Mouse (Mus musculus) embryonic stem cell, embryonic (primary cell): ENCODE measurements at regions not wholly inside any gene's neighbourhood (a gene's known extent, or its start where the extent isn't known, plus 50 kb on each side); places are given as distances from the start of the nearest gene placed in this dataset.

Source experiments
- CTCF ChIA-PET, 4 experiments: fragments of 300-600 bp in 2 of 4; fragments of 350-600 bp in 2 of 4; sonication (Branson Sonifier 250); formaldehyde crosslinking; loops; one replicate each; lab custom pipeline; 2022; ENCODE audit warnings: inconsistent platforms in 2 of 4; lab: Charles Lee
- POLR2A ChIA-PET, 4 experiments: fragments of 300-600 bp in 2 of 4; fragments of 350-600 bp in 2 of 4; sonication (Branson Sonifier 250); formaldehyde crosslinking; loops; one replicate each; lab custom pipeline; 2022; ENCODE audit warnings: antibody characterized with exemption in 4 of 4, inconsistent platforms in 1 of 4; lab: Charles Lee

DNA sequence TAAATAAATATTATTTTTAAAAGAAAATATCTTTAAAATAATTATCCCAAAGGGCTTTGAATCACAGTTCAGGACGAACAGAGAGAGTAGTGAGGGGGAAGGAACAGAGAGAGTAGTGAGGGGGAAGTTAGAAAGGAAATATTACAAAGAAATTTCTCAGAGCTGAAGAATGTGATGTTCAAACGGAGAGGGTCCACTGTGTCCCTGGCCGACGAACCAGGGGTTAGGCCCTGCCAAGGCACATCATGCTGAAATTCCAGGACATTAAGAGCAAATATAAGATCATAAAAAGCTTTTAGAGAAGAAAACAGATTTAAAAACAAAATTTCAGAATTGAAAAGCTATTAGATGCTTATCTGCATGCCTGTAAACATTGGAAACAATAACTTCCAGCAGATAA, 61.6 kb downstream of the Skor1 start:
- ChIA-PET POLR2A (no interaction called here), CTCF (interaction anchor here in 2 of 4 experiments (0.6 to 1.2 kb wide), 2 partner anchors 19 to 343 kb away, joined by 4 to 7 read pairs; no protein-coding TSS in a partner anchor)

DNA sequence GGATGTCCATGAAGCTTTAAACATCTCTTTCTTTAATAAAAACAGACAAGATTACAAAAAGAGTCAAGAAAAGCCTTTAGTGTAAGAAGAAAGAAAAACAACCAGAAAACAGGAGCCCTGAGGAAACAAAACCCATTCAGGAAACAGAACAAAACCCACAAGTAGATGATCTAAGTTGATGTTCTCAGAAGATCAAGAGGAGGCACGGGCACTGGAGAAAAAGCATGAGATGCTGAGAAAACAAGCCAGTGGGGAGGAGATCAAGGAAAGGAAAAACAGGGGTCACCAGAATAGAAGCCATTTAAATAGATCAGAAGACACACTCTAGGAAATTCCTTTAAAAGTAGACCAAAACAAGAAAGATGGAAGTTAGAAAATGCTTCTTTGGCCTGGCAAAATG, 62.1 kb downstream of the Skor1 start:
- ChIA-PET POLR2A (no interaction called here), CTCF (interaction anchor here in 1 of 4 experiments (1.2 kb wide), 1 partner anchor 19 kb away, joined by 4 read pairs; no protein-coding TSS in a partner anchor)

DNA sequence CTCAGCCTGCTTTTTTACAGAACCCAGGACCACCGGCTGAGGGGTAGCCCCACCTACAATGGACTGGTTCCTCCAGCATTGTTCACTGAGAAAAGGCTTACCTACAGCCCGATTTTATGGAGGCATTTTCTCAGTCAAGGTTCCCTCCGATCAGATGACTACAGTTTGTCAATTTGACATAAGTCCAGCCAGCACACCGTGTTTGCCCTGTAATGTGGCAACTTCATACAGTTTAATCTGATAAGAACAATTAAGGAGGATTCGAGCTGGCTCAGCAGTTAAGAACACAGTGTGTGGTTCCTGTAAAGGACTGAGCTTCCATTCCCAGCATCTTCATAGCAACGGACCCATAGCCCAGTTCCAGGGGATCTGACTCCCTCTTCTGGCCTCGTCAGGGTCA, 65.9 kb downstream of the Skor1 start:
- ChIA-PET CTCF (interaction anchor here in 2 of 4 experiments (0.8 to 0.9 kb wide), 2 partner anchors 9 to 41 kb away, joined by 3 read pairs; no protein-coding TSS in a partner anchor), POLR2A (no interaction called here)

DNA sequence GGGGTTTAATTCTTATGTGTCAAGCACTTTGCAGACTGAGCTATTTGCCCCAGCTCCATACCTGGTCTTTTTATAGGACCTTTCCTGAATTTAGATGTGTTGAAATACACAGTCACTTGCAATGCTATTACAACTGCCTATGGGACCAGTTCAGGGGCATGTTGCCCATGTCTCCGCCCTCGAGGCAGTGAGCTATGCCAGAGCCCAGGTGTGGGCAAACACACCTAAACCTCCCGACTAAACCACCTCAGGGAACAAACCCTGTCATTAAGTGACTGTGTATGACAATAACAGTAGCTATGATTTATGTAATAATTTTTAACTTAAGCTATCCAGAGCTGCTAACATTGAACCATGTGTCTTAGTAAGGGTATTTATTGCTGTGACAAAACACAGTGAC, 66.5 kb downstream of the Skor1 start:
- POLR2A ChIA-PET = interaction anchor here in 2 of 4 experiments (0.6 to 1.3 kb wide), 2 partner anchors 10 to 796 kb away, joined by 3 to 4 read pairs; no protein-coding TSS in a partner anchor

DNA sequence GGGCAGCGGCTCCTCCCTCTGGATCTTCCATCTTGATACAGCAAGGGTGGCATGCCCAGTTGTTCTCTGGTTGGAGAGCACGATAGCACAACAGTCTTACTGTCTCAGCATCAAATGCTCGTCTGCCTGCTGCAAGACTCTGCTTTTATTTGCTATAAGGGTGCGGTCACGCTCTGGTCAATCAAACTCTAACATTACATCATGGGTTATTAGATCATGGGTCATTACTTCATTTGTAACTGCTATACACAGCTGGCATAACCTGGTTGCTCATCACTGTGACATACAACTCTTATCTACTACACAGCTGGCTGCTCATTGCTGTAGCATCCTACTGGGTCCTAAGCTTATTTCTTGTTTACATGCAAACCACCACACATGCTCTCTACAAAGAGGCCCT, 68.4 kb downstream of the Skor1 start:
- ChIA-PET POLR2A (no interaction called here), CTCF (interaction anchor here in 1 of 4 experiments (0.5 kb wide), 1 partner anchor 801 kb away, joined by 3 read pairs; no protein-coding TSS in a partner anchor)

More for the DNA sequence above, 66.5 kb downstream of the Skor1 start:
- CTCF ChIA-PET = interaction anchor here in 2 of 4 experiments (0.8 to 0.9 kb wide), 2 partner anchors 10 to 42 kb away, joined by 3 read pairs; no protein-coding TSS in a partner anchor

DNA sequence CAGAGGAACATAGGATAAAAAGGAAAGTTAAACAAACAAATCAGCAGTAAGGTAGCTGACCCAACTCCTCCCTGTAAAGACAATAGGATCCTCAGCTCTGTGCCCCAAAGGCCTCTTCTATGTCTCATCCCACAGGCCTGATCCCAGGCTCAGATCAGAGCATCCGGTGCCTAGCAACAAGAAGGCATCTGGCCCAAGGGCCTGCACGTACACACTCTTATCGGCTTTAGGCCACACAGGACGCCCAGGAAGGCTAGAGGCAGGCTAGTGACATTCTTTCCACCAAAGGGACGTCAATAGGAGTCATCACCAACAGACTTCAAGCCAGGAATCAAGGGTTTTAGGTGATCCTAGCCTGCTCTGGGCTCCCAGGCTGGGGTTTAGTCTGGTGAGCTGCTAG, 73.5 kb downstream of the Skor1 start:
- POLR2A ChIA-PET = interaction anchor here in 2 of 4 experiments (0.6 to 2.1 kb wide), 4 partner anchors 10 to 94 kb away, joined by 3 to 5 read pairs (median 4); no protein-coding TSS in a partner anchor
- CTCF ChIA-PET = interaction anchor here in 3 of 4 experiments (0.5 to 2.4 kb wide), 6 partner anchors 49 to 800 kb away, joined by 3 to 8 read pairs (median 4); partner anchors contain the start of gene Cln6 (in 1 of the 3)

DNA sequence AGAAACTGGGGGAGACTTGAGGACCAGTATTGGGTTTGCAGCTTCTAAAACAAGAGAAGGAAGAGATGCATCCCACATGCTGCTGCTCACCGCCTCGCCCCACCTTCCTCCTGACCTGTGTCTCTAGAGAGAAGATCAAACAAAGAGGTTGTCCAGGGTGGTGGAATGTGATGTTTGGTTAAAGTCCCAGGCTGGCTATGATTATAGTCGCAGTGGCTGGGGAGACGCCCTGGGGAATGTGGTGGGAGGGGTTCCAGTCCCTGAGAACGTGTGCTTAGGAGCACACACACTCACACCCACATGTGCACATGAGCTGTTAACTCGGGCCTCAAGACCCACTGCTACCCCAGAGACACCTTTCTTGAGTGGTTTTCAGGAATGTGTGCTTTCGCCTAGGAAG, 74.0 kb downstream of the Skor1 start:
- ChIA-PET CTCF (interaction anchor here in 3 of 4 experiments (1.2 to 2.4 kb wide), 4 partner anchors 49 to 800 kb away, joined by 3 to 8 read pairs (median 4); no protein-coding TSS in a partner anchor), POLR2A (interaction anchor here in 2 of 4 experiments (0.5 to 2.1 kb wide), 5 partner anchors 9 to 174 kb away, joined by 3 to 5 read pairs (median 4); no protein-coding TSS in a partner anchor)

DNA sequence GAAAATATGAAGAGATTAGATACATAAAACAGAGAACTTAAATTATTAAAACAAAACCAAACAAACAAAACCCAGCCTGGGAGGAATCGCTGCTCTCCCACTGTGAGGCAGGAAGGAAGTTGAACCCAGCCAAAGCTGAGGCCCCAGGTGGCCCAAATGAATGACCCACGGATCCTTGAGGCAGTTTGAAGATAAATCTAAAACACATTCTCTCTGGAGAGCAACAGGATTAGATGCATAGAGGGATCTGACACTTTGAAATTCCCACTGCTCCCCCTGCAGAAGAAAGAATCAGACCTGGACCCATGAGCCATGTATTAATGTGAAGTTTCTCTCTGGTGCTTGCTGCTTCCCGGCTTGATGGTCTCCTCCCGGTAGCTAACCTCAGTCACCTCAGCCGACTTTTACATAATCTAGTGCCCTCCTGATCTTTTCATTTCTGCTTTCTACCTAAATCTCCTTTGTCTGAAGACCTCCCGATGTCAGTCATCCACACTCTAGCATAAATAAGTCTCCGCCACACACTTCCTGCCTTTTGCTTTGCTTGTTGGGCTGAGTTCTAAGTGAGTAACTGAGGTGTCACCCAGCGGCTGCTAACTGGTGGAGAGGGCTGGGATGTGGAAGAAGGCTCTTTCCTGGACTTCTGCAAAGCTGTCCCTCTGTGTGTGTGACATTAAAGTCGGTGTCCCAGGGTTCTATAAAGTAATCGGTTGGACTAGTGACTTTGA, 74.6 kb downstream of the Skor1 start:
- POLR2A ChIA-PET = interaction anchor here in 2 of 4 experiments (0.5 to 1.6 kb wide), 2 partner anchors 93 to 174 kb away, joined by 3 to 4 read pairs; no protein-coding TSS in a partner anchor
- CTCF ChIA-PET = interaction anchor here in 3 of 4 experiments (1.3 to 2.4 kb wide), 3 partner anchors 50 kb away, joined by 3 to 8 read pairs (median 4); no protein-coding TSS in a partner anchor

DNA sequence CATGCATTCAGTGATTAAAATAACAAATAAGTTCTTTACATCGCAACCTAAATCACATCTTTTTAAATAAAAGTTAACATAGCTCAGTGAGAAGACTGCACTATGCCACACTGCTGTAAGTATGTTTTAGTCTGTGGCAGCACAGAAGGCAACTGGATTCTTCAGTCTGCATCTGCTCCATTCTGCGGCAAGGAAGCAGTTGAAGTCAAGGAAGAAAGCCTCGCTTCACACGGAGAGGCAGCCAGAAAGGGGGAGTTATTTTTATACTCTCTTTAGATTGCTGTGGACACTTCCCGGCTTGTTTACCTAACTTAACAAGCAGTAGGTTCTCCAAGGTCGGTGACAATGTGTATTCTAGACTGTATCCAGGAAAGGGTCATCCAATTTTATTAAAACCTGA, 77.7 kb downstream of the Skor1 start:
- POLR2A ChIA-PET = interaction anchor here in 1 of 4 experiments (1.5 kb wide), 1 partner anchor 38 kb away, joined by 3 read pairs; no protein-coding TSS in a partner anchor

DNA sequence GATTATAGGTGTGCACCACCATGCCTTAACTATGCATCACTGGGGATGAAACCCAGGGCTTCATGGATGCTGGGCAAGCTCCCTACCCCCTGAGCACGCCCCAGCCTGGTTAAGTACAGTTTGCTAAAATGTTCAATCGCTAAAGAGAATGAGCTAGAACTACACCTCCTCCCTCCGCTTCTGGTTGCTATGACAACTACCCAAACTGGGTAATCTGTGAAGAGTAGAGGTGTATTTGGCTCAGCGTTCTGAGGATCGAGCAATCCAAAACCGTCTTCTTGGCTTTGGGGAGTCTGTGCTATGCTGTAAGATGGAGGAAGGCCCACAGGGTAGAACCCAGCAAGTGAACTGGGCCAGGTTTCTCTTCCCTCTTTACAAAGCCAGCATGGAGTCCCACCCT, 78.8 kb downstream of the Skor1 start:
- POLR2A ChIA-PET = interaction anchor here in 2 of 4 experiments (0.6 to 1.8 kb wide), 4 partner anchors 10 to 308 kb away, joined by 3 to 4 read pairs (median 3); partner anchors contain the start of gene Map2k5 (in 1 of the 2)

More for the DNA sequence above, 77.7 kb downstream of the Skor1 start:
- CTCF ChIA-PET = interaction anchor here in 1 of 4 experiments (0.9 kb wide), 1 partner anchor 53 kb away, joined by 3 read pairs; no protein-coding TSS in a partner anchor

DNA sequence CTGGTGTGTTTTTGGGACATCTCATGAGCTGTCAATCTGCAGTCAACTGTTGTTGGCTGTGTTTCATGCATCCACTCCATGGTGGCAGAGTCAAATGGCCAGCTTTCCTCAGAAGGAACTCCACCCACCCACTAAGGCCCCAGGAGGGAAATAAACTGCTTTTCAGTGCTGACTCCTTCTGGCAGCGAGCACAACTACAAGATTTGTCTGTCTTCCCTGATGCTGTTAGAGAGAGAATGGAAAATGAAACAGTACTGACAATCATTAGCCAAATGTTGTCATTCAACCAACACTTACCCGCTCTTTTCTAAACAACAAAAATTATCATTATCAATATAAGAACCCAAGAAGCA, 79.3 kb upstream of the Pias1 start:
- CTCF ChIA-PET = interaction anchor here in 3 of 4 experiments (0.6 to 1.1 kb wide), 4 partner anchors 30 to 386 kb away, joined by 3 to 5 read pairs (median 3); no protein-coding TSS in a partner anchor
- POLR2A ChIA-PET = interaction anchor here in 2 of 4 experiments (0.6 to 1.5 kb wide), 3 partner anchors 10 to 86 kb away, joined by 4 to 7 read pairs (median 4); no protein-coding TSS in a partner anchor

More for the DNA sequence above, 78.8 kb downstream of the Skor1 start:
- CTCF ChIA-PET = interaction anchor here in 1 of 4 experiments (1.0 kb wide), 1 partner anchor 58 kb away, joined by 3 read pairs; no protein-coding TSS in a partner anchor

DNA sequence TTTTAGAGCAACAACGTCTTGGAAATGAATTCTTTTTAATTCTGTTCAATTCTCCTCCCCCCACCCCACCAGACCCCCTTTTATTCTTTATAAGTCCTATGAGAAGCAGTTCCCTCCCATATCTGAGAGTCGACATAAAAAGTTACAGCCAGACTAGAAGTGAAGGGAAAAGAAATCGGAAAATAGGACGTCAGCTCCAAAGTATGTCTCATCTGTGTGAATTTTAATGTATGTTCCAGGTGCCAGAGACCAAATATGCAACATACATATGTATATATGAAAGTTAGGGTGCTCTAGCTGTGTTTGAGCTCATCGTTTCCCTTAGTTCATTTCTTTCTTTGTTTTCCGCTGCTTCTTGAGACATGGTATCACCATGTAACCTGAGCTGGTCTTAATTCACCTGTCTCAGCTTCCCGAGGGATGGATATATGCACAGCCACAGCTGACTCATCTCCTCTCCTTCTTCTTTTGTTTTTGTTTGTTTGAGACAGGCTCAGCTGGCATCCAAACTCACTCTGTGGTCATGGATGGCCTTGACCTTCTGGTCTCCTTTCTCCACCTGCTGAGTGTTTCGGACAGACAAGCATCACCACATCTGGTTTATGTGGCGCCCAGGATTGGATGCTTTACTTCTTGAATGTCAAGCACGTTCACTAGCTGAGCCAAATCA, 78.8 kb upstream of the Pias1 start:
- CTCF ChIA-PET = interaction anchor here in 2 of 4 experiments (0.9 to 1.1 kb wide), 2 partner anchors 29 to 256 kb away, joined by 3 to 5 read pairs; no protein-coding TSS in a partner anchor
- POLR2A ChIA-PET = interaction anchor here in 2 of 4 experiments (0.5 to 1.5 kb wide), 4 partner anchors 8 to 86 kb away, joined by 4 to 10 read pairs (median 6); no protein-coding TSS in a partner anchor

DNA sequence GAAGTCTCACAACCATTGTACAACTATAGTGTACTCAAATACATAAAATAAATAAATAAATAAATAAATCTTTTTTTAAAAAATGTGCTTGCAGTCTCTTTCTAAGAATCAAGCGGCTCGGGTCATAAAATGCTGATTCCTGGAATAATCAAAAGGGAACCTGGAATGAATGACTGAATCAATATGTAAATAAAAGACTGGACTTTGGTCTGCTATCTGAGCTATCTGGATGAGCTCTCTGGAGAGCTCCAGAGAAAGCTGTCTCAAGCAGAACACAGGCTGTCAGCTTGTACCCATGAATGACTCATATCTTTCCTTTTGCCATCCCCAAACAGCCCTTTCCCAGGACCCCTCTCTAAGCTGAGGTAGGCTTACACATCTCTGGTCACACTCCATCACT, 75.8 kb upstream of the Pias1 start:
- ChIA-PET POLR2A (interaction anchor here in 1 of 4 experiments (1.2 kb wide), 1 partner anchor 83 kb away, joined by 3 read pairs; no protein-coding TSS in a partner anchor), CTCF (no interaction called here)

DNA sequence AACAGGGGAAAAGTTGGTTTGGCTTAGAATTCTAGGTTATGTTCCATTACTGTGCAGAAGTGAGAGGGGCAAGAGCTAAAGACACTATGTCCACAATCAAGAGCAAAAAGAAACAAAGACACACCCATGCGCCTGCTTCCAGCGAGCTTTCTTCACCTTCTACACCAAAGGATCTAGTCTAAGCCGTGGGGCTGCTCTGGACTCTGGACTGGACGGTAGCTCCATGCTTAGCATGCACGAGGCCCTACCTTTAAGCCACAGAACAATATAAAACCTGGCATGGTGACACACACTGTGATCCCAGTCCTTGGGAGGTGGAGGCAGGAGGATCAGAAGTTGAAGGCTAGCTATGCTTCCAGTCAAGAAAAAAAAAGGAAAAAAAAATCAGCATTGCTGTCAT, 73.0 kb upstream of the Pias1 start:
- ChIA-PET POLR2A (interaction anchor here in 2 of 4 experiments (0.7 kb wide), 2 partner anchors 14 to 86 kb away, joined by 3 read pairs; no protein-coding TSS in a partner anchor), CTCF (interaction anchor here in 1 of 4 experiments (0.7 kb wide), 1 partner anchor 213 kb away, joined by 3 read pairs; no protein-coding TSS in a partner anchor)

DNA sequence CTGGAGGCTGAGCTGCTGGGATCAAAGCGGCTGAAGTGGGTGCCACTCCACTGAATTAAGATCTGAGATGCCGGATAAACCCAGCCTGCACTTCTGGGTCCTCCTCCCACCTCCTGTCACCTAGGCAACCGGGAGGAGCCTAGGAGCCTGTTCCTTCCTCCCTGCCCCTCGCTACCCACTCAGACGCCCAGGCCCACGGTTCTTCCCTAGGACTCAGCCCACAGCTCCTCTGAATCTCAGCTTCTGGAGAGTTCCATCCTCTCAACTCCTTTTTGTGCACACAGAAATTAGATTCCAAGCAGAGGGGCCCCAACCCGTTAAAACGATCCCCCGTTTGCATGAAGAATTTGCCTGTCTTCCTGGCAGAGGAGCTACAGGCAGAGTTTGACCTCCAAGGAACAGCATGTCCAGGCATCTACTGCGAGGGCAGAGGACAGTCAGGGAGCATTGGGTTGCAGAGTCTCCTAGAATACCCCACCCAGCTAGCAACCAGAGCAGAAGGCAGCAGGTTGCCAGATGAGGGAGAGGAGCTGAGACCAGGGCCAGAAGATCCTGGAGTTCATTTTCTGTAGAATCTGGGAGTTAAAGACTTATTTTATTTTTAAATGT, 71.6 kb upstream of the Pias1 start:
- POLR2A ChIA-PET = interaction anchor here in 3 of 4 experiments (0.6 to 1.7 kb wide), 5 partner anchors 9 to 807 kb away, joined by 3 to 5 read pairs (median 4); no protein-coding TSS in a partner anchor

DNA sequence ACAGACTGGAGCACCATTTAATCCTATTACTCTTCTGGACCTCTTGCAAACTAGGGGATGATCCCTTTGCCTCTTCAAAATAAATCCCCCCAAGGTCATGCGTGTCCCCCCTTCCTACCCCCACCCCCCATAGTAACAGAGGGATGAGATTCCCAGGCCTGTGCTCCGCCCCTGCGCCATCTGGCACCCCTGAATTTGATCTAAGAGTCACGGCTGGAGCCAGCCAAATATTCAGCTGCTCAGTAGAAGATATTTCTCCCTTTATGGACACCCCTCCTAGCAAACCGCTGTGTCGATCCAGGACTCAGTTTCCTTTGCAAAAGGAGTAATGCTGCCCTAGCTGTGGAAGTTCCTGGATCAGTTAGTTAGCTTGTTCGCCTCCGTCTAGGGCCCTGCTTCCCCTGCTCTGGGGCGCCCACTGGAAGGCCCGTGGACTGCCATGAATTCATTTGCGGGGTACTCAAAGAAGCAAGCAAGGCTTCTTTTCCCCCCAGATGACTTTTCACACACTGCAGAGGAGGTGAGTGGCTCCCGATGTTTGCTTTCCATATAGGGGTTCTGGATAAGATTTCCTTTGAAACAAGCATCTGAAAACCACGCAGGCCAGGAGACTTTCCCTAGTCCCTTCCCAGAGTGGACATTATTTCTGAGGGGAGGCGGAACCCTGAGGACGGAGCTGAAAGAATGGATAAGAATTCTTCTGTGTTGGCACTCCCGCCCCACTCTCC, 70.9 kb upstream of the Pias1 start:
- POLR2A ChIA-PET = interaction anchor here (0.7 to 1.7 kb wide), 5 partner anchors 8 to 309 kb away, joined by 3 to 10 read pairs (median 4); no protein-coding TSS in a partner anchor
- CTCF ChIA-PET = interaction anchor here (0.6 to 1.3 kb wide), 7 partner anchors 36 to 1404 kb away, joined by 3 to 8 read pairs (median 4); no protein-coding TSS in a partner anchor

More for the DNA sequence above, 71.6 kb upstream of the Pias1 start:
- CTCF ChIA-PET = interaction anchor here in 3 of 4 experiments (0.6 to 1.3 kb wide), 6 partner anchors 37 to 912 kb away, joined by 3 to 5 read pairs (median 4); no protein-coding TSS in a partner anchor
